Mouse (Mus musculus): Measurements from ENCODE around the gene Ankrd2.
"Not testable (repeated sequence)": the region's sequence is repeated elsewhere in the genome, so short reads cannot be mapped to it uniquely, and the experiment has no call there.

Ankrd2 gene

DNA sequence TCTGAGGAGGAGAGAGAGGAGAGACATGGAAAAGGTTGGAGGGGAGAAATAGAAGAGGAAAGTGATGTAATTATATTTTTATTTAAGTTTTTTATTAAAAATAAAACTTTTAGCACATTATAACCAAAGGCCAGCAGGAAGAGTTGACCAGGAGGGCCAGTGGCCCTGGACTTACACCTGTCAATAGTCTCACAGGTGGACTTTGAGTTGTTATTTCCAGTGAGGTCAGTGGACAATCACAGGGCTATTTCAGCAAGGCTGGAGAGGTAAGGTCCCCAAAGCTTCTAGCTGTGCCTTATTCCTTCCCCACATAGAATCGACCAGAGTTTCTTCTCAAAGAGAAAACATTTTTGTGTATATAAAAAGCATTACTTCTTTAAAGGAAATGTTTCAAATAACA, 14.5 kb downstream of the Ankrd2 start:
- in situ Hi-C loops (cut with MboI; ENCODE audit: unreplicated experiment in 2 of 2) = no loop called here

DNA sequence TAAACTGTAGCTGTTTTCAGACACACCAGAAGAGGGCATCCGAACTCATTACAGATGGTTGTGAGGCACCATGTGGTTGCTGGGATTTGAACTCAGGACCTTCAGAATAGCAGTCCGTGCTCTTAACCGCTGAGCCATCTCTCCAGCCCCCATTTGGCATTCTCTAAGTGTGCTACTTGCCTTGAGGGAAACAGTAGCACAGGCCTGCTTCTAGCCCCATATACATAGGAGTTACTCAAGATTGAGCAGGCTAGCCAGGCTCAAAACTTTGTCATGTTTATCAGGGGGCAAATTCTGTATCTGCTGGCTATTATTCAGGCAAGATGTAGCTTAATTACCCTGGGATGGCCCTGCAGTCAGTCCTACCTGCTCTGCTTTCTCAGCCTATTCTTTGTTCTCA, 15.6 kb downstream of the Ankrd2 start:
- in situ Hi-C loops (cut with MboI; ENCODE audit: unreplicated experiment in 2 of 2) = no loop called here

DNA sequence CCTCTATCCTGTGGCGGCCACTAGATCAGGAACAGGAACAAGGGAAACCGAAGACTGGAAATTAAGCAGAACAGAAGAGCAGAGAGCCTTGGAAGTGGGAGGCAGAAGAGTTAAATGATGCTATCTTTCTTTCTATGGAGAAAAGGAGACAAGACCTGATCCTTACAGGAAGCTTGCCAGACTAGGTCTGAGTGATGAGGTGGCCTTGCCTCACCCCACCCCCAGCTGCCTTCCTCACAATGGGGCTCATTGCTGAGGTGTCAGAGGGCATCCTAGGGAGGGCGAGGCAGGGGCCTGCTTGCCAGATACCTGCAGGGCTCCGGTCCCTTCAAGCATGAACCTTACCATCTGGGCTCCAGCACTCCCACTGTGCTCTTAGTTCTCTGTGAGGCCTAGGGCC, 16.1 kb downstream of the Ankrd2 start, which contains the start of gene 4933411K16Rik:
Gene 4933411K16Rik, plus strand, starts transcription at position 301 of the 400 bp plus-strand sequence.
- in situ Hi-C loops (cut with MboI; ENCODE audit: unreplicated experiment in 2 of 2) = no loop called here

DNA sequence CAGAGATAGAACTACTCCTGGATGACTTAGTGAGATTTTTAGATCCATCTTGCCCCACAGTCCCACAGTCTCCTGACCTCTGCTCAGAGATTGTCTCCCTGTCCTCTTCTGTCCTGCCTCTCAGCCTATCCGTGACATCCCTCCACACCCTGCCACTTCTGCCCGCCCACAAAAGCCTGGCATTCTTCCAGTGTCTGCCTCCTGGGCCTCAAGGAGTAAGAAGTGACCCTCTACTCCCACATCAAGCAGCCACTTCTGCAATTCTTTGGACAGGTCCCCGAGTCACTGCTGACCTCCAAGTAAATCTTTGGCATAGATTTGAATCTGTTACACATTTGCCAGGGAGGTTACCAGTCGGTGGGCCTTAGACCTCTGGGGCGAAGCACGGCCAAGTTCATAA, 18.5 kb downstream of the Ankrd2 start:
- in situ Hi-C loops (cut with MboI; ENCODE audit: unreplicated experiment in 2 of 2) = no loop called here

DNA sequence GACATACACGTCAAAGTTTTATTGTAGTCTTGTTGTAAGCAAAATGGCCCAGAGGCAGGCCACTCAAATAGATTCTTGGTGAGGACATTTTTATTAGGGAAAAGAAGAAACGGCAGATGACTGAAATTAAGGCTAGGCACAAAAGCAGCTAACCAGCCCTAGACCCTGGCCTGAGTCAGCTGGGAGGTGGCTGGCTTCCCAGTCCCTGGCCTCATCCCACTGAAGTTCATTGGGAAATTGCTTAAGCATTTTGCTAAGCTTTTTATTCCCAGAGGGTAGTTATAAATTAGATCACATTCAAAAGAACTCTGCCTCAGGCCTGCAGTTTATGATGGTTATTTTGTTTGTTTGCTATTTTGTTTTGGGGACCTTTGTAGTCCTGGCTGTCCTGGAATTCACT, 20.1 kb downstream of the Ankrd2 start:
- in situ Hi-C loops (cut with MboI; ENCODE audit: unreplicated experiment in 2 of 2) = no loop called here

DNA sequence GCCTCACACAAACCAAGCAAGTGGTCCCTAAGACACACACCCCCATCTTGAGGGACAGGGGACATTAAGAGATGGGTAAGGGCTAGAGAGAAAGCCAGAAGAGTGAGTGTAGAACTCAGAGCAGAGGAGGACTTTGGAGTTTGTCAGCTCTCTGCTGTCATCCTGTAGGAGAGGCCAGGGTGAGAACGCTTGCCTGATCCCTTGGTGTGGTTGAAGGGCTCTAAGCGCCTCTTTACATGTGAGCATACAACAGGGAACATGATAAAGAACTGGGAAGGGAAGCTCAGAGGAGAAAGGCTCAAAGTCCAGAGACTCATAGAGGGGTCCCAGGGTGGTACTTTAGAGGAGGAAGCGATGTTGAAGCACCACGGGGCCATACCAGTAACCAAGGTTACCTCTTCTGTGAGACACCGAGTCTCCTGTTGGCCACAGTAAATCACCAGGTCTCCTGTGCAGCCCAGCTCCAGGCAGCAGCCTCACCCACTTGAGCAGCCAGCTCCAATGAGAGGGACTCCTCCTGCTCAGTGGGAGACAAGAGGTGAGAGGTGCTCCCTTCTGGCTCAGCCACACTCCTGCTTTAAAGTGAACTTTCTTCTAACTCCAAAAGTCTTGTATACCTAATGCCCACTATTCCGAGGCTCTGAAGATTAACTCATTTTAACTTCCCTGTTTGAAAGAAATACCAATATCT, 21.1 kb downstream of the Ankrd2 start:
- in situ Hi-C loops (cut with MboI; ENCODE audit: unreplicated experiment in 2 of 2) = no loop called here

DNA sequence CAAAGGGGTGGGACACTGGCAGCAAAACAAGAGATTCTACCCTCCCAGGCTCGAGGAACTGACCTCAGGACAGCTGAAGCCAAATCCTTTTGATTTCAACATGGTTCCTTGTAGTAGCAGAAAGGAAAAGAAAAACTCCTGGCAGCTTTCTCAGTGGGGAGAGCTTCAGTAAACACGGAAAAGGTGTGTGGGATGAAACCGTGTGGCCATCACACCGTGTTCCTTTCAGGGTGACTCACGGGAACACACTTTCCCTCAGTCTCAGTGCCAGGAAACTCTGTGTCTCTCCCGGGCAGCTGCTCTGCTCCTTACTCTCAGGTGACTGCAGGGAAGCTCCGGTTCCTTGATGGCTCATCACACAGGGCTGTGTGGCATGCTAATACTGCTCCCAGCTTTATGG, 22.6 kb downstream of the Ankrd2 start:
- in situ Hi-C loops (cut with MboI; ENCODE audit: unreplicated experiment in 2 of 2) = no loop called here

DNA sequence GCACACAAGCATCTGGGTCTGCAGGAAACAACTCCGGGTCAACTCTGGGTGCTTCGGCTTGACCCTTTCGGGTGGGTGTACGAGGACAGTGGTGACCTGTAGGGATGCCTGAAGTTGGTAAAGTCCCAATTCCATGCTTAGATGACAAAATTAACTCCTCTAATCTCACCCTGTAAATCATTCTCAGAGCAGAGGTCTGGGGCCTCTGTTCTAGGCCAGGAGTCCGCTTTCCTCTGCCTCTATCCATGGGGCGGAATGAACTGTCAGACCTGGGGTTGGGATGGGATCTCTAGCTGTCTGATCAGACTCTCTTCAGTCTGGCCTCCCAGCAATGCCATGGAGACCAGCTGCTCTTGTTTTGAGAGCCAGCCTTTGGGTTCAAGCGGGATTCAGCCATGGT, 25.6 kb downstream of the Ankrd2 start:
- in situ Hi-C loops (cut with MboI; ENCODE audit: unreplicated experiment in 2 of 2) = no loop called here

DNA sequence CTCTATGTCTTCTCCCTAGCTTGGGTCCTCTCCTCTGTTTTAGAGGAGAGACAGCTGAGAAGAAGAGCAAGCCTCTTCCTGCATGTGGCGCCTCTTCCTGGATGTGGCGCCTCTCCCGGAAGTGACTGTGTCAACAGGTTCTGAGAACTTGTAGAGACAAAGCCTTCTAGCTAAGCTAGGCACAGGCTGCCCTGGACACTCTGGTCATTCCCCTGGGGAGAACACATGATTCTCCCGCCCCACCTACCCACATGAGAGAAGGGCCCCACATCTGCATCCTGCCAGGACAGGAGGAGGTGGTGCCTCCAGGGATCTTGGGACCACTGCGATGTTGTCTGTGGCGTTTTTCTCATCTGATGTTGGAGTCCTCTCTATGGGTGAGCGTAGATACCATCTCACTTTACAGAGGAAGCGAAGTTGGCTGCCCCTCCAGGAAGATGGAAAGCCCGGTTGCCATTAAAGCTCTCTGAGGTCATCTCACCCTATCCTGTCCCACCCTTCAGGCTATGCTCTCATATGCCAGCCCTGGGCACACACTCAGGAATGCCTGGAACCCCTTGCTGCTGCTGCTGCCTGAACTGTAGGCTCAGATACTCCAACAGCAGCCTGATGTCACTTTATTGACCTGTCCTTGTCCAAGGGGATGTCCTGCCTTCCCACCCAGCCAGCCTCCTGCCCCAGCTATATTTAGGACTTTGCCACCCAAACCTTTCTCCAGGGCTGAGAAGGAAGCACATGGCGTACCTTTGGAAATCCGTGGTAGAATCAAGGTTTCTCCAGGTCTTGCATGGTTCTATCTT, 32.8 kb downstream of the Ankrd2 start:
- in situ Hi-C loops (cut with MboI; ENCODE audit: unreplicated experiment in 2 of 2) = no loop called here

DNA sequence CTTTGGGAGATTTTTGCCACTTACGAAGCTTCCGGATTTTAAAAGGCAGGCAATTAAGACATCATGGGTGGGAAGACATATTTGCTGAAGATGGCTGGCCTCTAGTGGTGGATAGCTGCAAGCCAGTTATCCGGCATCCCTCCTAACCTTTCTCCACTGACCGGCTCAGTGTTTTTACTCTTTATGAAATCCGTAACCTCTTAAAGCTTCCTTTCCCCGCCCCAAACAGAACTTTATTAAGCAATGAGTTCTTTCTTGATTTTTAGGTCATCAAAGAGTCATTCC, 33.4 kb downstream of the Ankrd2 start:
- in situ Hi-C loops (cut with MboI; ENCODE audit: unreplicated experiment in 2 of 2) = no loop called here

DNA sequence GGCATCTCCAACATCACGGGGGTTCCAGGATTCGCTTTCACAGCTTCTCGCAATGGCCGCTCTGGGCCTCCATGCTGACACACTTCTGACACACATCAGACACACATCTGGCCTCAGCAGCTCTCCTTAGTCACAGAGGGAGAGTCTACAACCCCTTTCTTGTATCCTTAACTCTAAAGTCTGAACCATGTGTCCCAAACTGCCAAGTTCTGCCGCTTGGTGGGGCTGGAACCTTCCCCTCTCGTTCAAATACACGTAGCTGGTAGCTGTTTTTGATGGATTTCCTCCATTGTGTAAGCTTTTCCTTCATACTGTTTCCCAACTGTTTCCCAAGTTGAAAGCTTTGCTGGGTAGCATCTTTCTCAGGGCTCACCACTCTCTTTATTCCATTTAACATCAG, 35.4 kb downstream of the Ankrd2 start:
- in situ Hi-C loops (cut with MboI; ENCODE audit: unreplicated experiment in 2 of 2) = no loop called here

DNA sequence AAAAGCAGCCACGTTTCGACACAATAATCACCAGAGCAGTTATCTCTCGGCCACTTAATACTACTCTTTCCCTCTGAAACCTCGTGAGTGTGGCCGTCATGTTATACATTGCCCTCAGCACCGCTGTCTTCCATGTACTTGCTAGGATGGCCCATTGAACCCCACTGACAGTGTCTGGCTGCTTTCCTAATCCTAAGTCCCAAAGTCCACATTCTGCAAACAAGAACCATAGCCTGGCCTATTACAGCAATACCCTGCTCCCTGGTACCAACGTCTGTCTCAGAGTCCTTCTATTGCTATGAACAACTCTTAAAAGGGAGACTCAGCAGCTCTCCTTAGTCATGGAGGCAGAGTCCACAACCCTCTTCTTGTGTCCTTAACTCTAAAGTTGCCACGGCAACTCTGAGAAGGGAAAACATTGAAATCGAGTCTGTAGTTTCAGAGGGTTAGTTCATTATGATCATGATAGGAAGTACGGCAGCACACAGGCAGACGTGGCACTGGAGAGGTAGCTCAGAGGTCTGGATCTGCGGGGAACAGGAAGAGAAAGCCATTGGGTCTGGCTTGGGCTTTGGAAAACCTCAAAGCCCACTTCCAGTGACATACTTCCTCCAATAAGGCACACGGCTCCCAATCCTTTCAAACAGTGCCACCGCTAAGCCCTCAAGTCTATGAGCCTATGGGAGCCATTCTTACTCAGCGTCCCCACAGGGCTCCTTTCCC, 36.2 kb downstream of the Ankrd2 start:
- in situ Hi-C loops (cut with MboI; ENCODE audit: unreplicated experiment in 2 of 2) = no loop called here

DNA sequence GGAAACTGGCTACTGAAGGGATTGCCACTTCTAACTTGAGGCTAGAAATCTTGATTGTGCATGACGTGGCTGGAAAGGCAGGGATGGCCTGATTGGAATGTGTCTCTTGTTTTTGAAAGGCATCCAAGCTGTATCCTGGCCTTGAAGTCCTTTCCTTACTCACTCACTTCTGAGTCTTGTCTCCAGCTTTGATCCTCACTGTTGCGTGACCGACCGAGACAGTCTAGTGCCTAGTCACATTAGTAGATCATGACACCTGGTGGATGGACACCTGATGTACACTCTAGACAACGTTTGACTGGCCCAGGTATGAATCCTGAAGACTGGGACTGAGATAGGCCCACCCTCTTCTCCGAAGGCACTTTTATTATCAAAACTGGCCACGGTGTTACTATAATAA, 37.0 kb downstream of the Ankrd2 start:
- in situ Hi-C loops (cut with MboI; ENCODE audit: unreplicated experiment in 2 of 2) = no loop called here

DNA sequence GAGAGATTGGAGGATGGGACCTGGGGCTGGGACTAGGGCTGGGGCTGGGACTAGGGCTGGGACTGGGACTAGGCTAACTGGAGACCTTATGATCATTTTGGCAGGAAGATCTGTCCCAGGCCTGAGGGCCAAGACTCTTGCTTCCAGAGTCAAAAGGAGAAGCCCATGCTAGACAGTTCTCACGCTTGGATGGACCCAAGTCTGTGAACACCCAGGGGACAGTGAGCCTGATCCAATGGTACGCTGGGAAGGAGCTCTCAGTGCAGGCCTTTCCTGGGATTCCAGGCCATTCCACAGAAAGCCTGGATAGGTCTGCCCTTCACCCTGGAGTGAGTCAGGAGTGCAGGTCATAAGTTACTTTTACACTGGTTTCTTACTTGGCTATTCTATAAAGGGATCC, 39.3 kb downstream of the Ankrd2 start:
- in situ Hi-C loops (cut with MboI; ENCODE audit: unreplicated experiment in 2 of 2) = no loop called here

DNA sequence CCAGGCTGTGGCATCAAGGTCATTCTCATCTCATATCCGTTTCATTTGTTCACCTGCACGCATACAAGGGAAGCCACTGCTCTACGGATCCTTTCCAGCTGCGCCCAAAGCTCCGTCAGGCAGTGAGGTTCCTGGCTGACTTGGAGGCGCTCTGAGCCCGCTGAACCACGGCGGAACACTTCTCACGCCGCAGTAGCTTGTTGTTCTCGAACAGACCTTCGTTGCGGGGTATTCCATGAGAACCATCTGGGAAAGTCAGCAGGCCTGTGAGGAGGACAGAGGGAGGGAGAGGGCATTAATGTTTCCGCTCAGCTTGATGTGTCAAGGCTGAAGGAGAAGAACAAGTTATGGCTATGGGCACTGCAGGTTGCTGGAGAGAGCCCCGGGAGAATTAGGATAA, 40.2 kb downstream of the Ankrd2 start:
- in situ Hi-C loops (cut with MboI; ENCODE audit: unreplicated experiment in 2 of 2) = no loop called here

DNA sequence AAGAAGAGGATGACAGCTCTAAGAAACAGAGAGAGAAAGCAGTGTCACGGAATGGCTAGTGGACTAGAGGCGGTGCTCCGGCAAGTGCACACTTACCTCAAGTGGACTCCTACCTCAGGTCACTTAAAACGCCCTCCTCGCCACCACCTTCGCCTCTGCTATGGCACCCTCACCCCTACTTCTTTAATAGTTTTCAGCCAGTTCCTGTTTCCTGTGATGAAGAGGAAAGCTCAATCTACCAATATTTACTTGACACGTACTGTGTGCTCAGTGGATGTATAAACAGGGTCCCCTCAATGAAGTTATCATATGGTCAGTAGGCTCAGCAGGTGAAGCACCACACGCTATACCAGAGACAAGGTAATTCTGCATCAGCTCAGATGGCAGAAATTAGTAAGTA, 42.8 kb downstream of the Ankrd2 start:
- in situ Hi-C loops (cut with MboI; ENCODE audit: unreplicated experiment in 2 of 2) = no loop called here

DNA sequence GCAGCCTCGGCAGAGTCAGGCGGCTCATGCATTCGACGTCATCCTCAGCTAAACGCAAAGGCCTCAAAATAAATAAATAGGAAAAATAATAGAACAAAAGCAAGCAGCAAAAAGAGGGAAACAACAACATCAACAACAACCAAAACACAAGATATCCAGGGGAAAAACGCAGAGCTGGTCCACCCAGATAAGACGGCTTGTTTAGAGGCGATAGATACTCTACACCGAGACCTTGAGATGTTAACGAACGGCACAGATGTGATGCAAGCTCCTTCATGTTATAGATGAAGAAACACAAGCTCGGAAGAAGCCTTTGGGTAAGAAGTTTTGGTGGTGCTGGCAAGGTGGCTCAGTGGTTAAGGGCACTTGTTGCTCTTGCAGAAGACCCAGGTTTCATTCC, 43.2 kb downstream of the Ankrd2 start:
- in situ Hi-C loops (cut with MboI; ENCODE audit: unreplicated experiment in 2 of 2) = no loop called here

DNA sequence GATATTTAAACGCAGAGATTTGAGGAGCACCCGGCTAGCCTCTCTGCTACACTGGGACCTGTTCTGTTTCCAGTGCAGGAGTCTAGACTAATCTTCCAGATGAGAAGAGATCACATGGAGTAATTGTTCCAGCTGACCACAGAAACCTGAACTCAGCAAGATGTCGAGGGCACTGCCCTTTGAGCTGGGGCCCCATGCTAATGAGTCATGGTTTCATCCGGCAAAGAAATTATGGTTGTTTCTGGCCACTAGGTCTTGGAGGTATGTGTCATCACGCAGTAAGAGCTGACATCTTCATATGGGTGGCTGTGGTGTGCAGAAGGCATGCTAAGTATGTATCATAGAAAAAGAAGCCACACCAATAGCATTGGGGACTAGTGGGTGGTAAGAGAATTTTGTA, 44.1 kb downstream of the Ankrd2 start:
- in situ Hi-C loops (cut with MboI; ENCODE audit: unreplicated experiment in 2 of 2) = no loop called here

DNA sequence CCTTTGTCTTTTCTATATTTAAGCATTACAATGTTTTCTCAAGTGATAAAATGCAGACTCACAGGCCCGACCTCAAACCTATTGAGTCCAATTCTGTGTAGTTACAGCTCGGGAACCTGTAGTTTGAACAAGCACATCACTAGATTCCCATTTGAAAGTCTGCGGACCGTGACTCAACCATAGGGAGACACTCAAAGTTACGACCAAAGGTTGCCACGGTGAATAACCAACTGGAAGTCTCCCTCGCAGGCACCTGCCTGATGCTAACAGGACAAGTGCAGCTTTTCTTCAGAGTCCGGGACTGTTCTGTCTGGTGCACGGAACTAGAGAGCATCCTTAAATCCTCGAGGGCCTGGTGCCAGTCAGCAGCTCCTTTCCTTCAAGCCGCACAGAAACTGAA, 44.7 kb downstream of the Ankrd2 start:
- in situ Hi-C loops (cut with MboI; ENCODE audit: unreplicated experiment in 2 of 2) = no loop called here

DNA sequence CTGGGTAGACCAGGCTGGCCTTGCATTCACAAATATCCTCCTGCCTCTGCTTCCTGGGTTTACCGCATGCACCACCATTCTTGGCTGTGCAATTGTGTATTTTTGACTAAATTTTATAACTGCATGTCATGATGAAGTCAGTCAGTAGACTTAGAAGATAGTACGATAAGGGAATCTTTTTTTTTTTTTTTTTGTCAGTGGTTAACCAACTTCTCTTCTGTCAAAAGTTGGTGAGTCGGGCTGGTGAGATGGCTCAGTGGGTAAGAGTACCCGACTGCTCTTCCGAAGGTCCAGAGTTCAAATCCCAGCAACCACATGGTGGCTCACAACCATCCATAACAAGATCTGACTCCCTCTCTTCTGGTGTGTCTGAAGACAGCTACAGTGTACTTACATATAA, 45.8 kb downstream of the Ankrd2 start:
- in situ Hi-C loops (cut with MboI; ENCODE audit: unreplicated experiment in 2 of 2) = not testable (repeated sequence)

DNA sequence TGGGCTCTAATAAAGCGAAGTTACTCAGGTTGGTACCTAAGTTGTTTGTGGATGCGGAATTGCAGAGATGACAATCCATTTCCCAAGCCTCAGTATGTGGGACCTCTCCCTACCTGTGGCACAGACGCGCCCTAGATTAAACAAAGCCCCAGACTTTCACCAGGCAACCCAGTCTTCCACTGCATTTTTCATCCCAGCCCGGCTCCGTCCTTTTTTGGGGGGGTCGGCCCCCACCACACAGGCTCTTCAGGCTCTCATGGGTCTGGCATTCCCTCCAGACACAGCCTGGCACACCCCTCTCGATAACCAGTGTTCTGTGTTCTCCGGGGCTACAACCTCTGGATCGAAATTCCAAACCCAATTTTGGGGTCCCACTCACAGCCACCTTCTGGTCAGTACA, 49.9 kb downstream of the Ankrd2 start:
- in situ Hi-C loops (cut with MboI; ENCODE audit: unreplicated experiment in 2 of 2) = no loop called here

DNA sequence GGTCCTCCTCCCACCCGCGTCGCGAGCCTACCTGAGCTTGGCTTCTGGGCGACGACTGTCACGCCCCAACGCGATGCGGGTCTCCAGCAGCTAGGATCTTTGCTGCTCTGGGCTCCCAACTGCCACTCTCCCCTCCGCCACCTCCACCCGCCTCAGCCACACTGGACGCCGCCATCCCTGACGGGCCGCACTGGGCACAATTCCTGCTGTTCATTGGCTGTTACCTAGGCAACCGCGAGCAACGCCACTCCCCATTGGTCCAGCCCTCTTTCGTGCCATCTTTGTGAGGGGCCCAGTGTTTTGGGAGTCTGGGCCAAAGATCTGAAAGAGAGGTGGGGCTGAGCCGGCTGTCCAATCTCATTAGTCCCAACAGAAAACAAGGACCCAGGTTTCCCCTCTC, 50.4 kb downstream of the Ankrd2 start, which contains the start of gene Morn4:
Gene Morn4, minus strand, starts transcription at position 192 of the 400 bp plus-strand sequence.
- in situ Hi-C loops (cut with MboI; ENCODE audit: unreplicated experiment in 2 of 2) = no loop called here
